Mouse (Mus musculus): ENCODE data around the gene Ddx51. TPM values are rescaled to one million over a fixed set of nuclear protein-coding genes. Genes with fewer than 3 reads are reported as not detected.

Ddx51 gene
- polyA plus RNA-seq, 1 experiment from 2014 or later: 28.2 TPM

GRCm38 (mm10) chr5:110665486-110666121 is 12.4 kb downstream of the Ddx51 start:
- no peak overlapping the region for H3K4me2 ChIP-seq
- H3K4me1 ChIP-seq: no peaks in the 10 kb centered on the region
- no peak overlapping the region for H3K4me3 ChIP-seq (replicated peaks)
- no peaks in the 10 kb centered on the region for H3K9me3 ChIP-seq (replicated peaks)
- no peaks in the 10 kb centered on the region for H3K27me3 ChIP-seq
- peaks cover 96% of the 10 kb centered on the region for H3K36me3 ChIP-seq
- ATAC-seq (replicated peaks; ENCODE audit: low FRiP score): no peak
- H3K27ac ChIP-seq: no peak overlapping the region
- no peak overlapping the region for H3K9ac ChIP-seq
- WGBS: 73% methylated on average over 6 of the region's 6 CpGs

GRCm38 (mm10) chr5:110682041-110682440 is 28.8 kb downstream of the Ddx51 start:
- H3K4me3 ChIP-seq (replicated peaks): no peak overlapping the region
- H3K4me1 ChIP-seq: no peaks in the 10 kb centered on the region
- H3K36me3 ChIP-seq: peaks cover 96% of the 10 kb centered on the region
- H3K9me3 ChIP-seq (replicated peaks): no peaks in the 10 kb centered on the region
- no peak overlapping the region for H3K4me2 ChIP-seq
- no peak overlapping the region for H3K27ac ChIP-seq
- 91% methylated on average over 7 of the region's 8 CpGs for WGBS
- ATAC-seq (replicated peaks; ENCODE audit: low FRiP score): no peak
- H3K27me3 ChIP-seq: no peaks in the 10 kb centered on the region
- H3K9ac ChIP-seq: no peak overlapping the region

- WGBS: 84% methylated on average over 4 of the region's 4 CpGs
- Histone ChIP-seq H3K4me3 (replicated peaks) (no peak overlapping the region), H3K27ac (no peak overlapping the region), H3K9ac (no peak overlapping the region), H3K4me2 (no peak overlapping the region), H3K27me3 (no peaks in the 10 kb centered on the region), H3K9me3 (replicated peaks) (no peaks in the 10 kb centered on the region), H3K4me1 (no peaks in the 10 kb centered on the region), H3K36me3 (peaks cover 95% of the 10 kb centered on the region)
- no peak for ATAC-seq (replicated peaks; ENCODE audit: low FRiP score)
Measured at GRCm38 (mm10) chr5:110698617-110699016, 45.4 kb downstream of the Ddx51 start.

DNA sequence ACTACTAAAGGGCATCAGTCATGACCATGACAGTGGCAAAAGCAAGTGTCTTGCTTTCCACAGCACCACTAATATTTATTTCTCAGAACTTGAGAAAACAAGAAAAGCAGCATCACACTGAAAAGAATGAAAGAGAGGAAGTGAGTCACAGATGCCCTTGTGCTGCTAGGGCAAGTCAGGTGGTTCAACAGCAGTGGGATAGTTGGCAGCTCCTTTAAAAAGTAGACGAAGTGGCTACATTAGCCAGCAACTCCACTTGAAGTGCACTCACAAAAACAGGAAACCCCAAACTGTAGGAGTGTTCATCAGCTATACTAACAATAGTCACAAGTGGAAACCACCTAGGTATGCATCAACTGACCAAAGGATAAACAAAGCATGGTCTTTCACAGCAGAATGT is 50.8 kb downstream of the Ddx51 start:
- H3K4me2 ChIP-seq: no peak overlapping the region
- H3K9me3 ChIP-seq (replicated peaks): no peaks in the 10 kb centered on the region
- WGBS: 76% methylated on average over 1 of the region's 1 CpGs
- H3K4me1 ChIP-seq: no peaks in the 10 kb centered on the region
- H3K27ac ChIP-seq: no peak overlapping the region
- no peak for ATAC-seq (replicated peaks; ENCODE audit: low FRiP score)
- no peaks in the 10 kb centered on the region for H3K27me3 ChIP-seq
- peaks cover 98% of the 10 kb centered on the region for H3K36me3 ChIP-seq
- no peak overlapping the region for H3K4me3 ChIP-seq (replicated peaks)
- H3K9ac ChIP-seq: no peak overlapping the region

- H3K4me1 ChIP-seq: no peaks in the 10 kb centered on the region
- 89% methylated on average over 4 of the region's 4 CpGs for WGBS
- H3K4me2 ChIP-seq: no peak overlapping the region
- no peak for ATAC-seq (replicated peaks; ENCODE audit: low FRiP score)
- H3K27ac ChIP-seq: no peak overlapping the region
- no peaks in the 10 kb centered on the region for H3K9me3 ChIP-seq (replicated peaks)
- no peak overlapping the region for H3K9ac ChIP-seq
- no peak overlapping the region for H3K4me3 ChIP-seq (replicated peaks)
- no peaks in the 10 kb centered on the region for H3K27me3 ChIP-seq
- H3K36me3 ChIP-seq: peaks cover 88% of the 10 kb centered on the region
Measured at GRCm38 (mm10) chr5:110709256-110709655, 56.0 kb downstream of the Ddx51 start.

Small RNA genes lying within 50 kb of the gene (microRNA-seq; reads per million reads assigned to microRNA genes)
- gene Mir7026: 0.44 reads per million

Other genes with a start within 250 kb of the Ddx51 start
- 12.1 and 13.2 TPM in 2 replicates for gene Fbrsl1, start 204.9 kb upstream of the Ddx51 start, polyA plus RNA-seq (2015; fragmentation: Nextera tagmentation; extraction: Ambion mirVana)
- gene Galnt9, start 109.1 kb upstream of the Ddx51 start, polyA plus RNA-seq (2015; fragmentation: Nextera tagmentation; extraction: Ambion mirVana): 0.40 and 0.51 TPM in 2 replicates
- 54.0 and 62.4 TPM in 2 replicates for gene Noc4l, start within 50 bp of the Ddx51 start, polyA plus RNA-seq (2015; fragmentation: Nextera tagmentation; extraction: Ambion mirVana)
- 45.0 and 47.5 TPM in 2 replicates for gene Ep400, start 117.3 kb downstream of the Ddx51 start, polyA plus RNA-seq (2015; fragmentation: Nextera tagmentation; extraction: Ambion mirVana)
- gene Pus1, start 127.2 kb downstream of the Ddx51 start, polyA plus RNA-seq (2015; fragmentation: Nextera tagmentation; extraction: Ambion mirVana): 41.6 and 42.8 TPM in 2 replicates
- 16.2 and 19.3 TPM in 2 replicates for gene Ulk1, start 156.6 kb downstream of the Ddx51 start, polyA plus RNA-seq (2015; fragmentation: Nextera tagmentation; extraction: Ambion mirVana)
- 31.5 and 35.8 TPM in 2 replicates for gene Hscb, start 186.3 kb downstream of the Ddx51 start, polyA plus RNA-seq (2015; fragmentation: Nextera tagmentation; extraction: Ambion mirVana)
- gene Chek2, start 186.5 kb downstream of the Ddx51 start, polyA plus RNA-seq (2015; fragmentation: Nextera tagmentation; extraction: Ambion mirVana): 36.3 and 36.8 TPM in 2 replicates
- 13.9 and 14.4 TPM in 2 replicates for gene Ttc28, start 226.4 kb downstream of the Ddx51 start, polyA plus RNA-seq (2015; fragmentation: Nextera tagmentation; extraction: Ambion mirVana)